24 mouse cellular contexts compared by ENCODE assay signal in genomic region chr8:77056853-77057252, GRCm38 (mm10).
DNase-seq lines count a peak whose midpoint lies in the region; ATAC-seq and TF ChIP-seq lines count a peak whose summit lies in the region.
"Had no signal": no experiment of that assay in that cellular context is flagged by ENCODE, and none has a peak within 500 bp of the region (broad histone marks: within the 10 kb centered on the region; RNA-seq: fewer than 3 reads in every experiment).

No protein-coding gene starts in this region.

- H3K27ac ChIP-seq in liver, adult 2 months (replicated peaks; ENCODE audit: insufficient read depth, low read depth, low read length) = peak overlapping the region; percentile 61
- H3K27ac ChIP-seq in liver, embryonic 11.5 days (ENCODE audit: low read depth, low read length) = no peak overlapping the region
- H3K27ac ChIP-seq in small intestine, adult 2 months (ENCODE audit: insufficient read depth, low read depth, low read length) = peak overlapping the region; percentile 57
- H3K27ac ChIP-seq: embryonic facial prominence, embryonic 13.5 days; embryonic facial prominence, embryonic 15.5 days; forebrain, embryonic 10.5 days; forebrain, embryonic 12.5 days had no signal

- no peak overlapping the region for H3K4me3 ChIP-seq in liver, adult 2 months (ENCODE audit: insufficient read depth, low read depth, low read length)
- H3K4me3 ChIP-seq in liver, embryonic 11.5 days (ENCODE audit: low read depth, low read length) = no peak overlapping the region
- no peak overlapping the region for H3K4me3 ChIP-seq in small intestine, adult 2 months (ENCODE audit: low read depth, low read length)
- H3K4me3 ChIP-seq: embryonic facial prominence, embryonic 13.5 days; embryonic facial prominence, embryonic 15.5 days; erythroblast, embryonic 14.5 days; forebrain, embryonic 10.5 days; forebrain, embryonic 12.5 days had no signal

- H3K4me2 ChIP-seq in liver, embryonic 11.5 days = no peak overlapping the region
- H3K4me2 ChIP-seq: embryonic facial prominence, embryonic 13.5 days; embryonic facial prominence, embryonic 15.5 days; forebrain, embryonic 12.5 days had no signal

- no peak for ATAC-seq in liver, embryonic 11.5 days (replicated peaks; ENCODE audit: low FRiP score)
- peak; percentile 84 for ATAC-seq in CD4-positive, CD25-positive, alpha-beta regulatory T cell, adult 4 months
- ATAC-seq: forebrain, embryonic 14.5 days; forebrain, embryonic 16.5 days had no signal

- TF ChIP-seq CTCF in liver, adult 2 months (IDR thresholded peaks at IDR 0.05; ENCODE audit: low read depth, low read length) = no peak
- no peak for TF ChIP-seq CTCF in small intestine, adult 2 months (IDR thresholded peaks at IDR 0.05; ENCODE audit: extremely low read depth, insufficient read length, insufficient replicate concordance, low read depth, low read length)

- H3K79me2 ChIP-seq in liver, adult 2 months (ENCODE audit: control insufficient read depth, insufficient read depth, low read length) = peaks cover 6% of the 10 kb centered on the region; the same call in 1 of the 2 replicates

- TF ChIP-seq POLR2A in liver, adult 2 months (IDR thresholded peaks at IDR 0.05; ENCODE audit: extremely low read depth, insufficient read depth, low read length) = no peak
- TF ChIP-seq POLR2A in small intestine, adult 2 months (IDR thresholded peaks at IDR 0.05; ENCODE audit: low read depth, low read length) = no peak

- no peak overlapping the region; the same call in 1 of the 2 replicates for H3K9ac ChIP-seq in liver, adult 2 months (ENCODE audit: low read depth, low read length)
- H3K9ac ChIP-seq in liver, embryonic 11.5 days (ENCODE audit: low read depth, low read length) = no peak overlapping the region
- H3K9ac ChIP-seq: embryonic facial prominence, embryonic 13.5 days; embryonic facial prominence, embryonic 15.5 days; forebrain, embryonic 12.5 days had no signal

- peak; percentile 75 for DNase-seq in liver, adult 2 months (ENCODE audit: extremely low read depth, low read depth, low spot score)
- no peak for DNase-seq in liver, embryonic 11.5 days (ENCODE audit: low spot score)
- DNase-seq in induced T-regulatory cell, adult 2 months (ENCODE audit: low read depth) = peak; percentile 5
- no peak for DNase-seq in adrenal gland, postnatal 10 days
- DNase-seq in retina, embryonic 14.5 days (ENCODE audit: low spot score) = no peak
- DNase-seq: adrenal gland, adult 8-10 months; adrenal gland, postnatal 25 days; B cell, adult 2 months; cerebellum, adult 11 months; cerebellum, adult 18-20 months; cerebellum, adult 8-10 months; cerebellum, adult 9-11 months; cerebellum, postnatal 14 days; cerebellum, postnatal 36 days; embryo, embryonic 11 days had no signal

- peaks cover 6% of the 10 kb centered on the region for H3K4me1 ChIP-seq in liver, adult 2 months (ENCODE audit: control insufficient read depth, insufficient read depth, low read length)
- H3K4me1 ChIP-seq in liver, embryonic 11.5 days (replicated peaks; ENCODE audit: control insufficient read depth, insufficient read depth, low read length) = no peaks in the 10 kb centered on the region
- peaks cover 14% of the 10 kb centered on the region for H3K4me1 ChIP-seq in small intestine, adult 2 months (ENCODE audit: control insufficient read depth, insufficient read depth, insufficient read length, low read length)
- H3K4me1 ChIP-seq: embryonic facial prominence, embryonic 13.5 days; embryonic facial prominence, embryonic 15.5 days; forebrain, embryonic 10.5 days; forebrain, embryonic 12.5 days had no signal

- H3K27me3 ChIP-seq in liver, adult 2 months (ENCODE audit: control insufficient read depth, insufficient read depth, low read length) = no peaks in the 10 kb centered on the region
- H3K27me3 ChIP-seq in liver, embryonic 11.5 days (replicated peaks; ENCODE audit: control insufficient read depth, insufficient read depth, low read length) = no peaks in the 10 kb centered on the region
- H3K27me3 ChIP-seq in small intestine, adult 2 months (ENCODE audit: control insufficient read depth, insufficient read depth, low read length) = no peaks in the 10 kb centered on the region
- H3K27me3 ChIP-seq: embryonic facial prominence, embryonic 13.5 days; embryonic facial prominence, embryonic 15.5 days; forebrain, embryonic 12.5 days had no signal

- WGBS in liver, adult 2 months = 29% methylated on average over 6 of the region's 6 CpGs
- WGBS in liver, embryonic 11.5 days = 82% methylated on average over 6 of the region's 6 CpGs
- 70% methylated on average over 6 of the region's 6 CpGs for WGBS in small intestine, adult 2 months

- no peaks in the 10 kb centered on the region for H3K9me3 ChIP-seq in liver, embryonic 11.5 days (ENCODE audit: control insufficient read depth, low read length)
- H3K9me3 ChIP-seq: embryonic facial prominence, embryonic 13.5 days; embryonic facial prominence, embryonic 15.5 days; forebrain, embryonic 10.5 days; forebrain, embryonic 12.5 days had no signal

- no peaks in the 10 kb centered on the region for H3K36me3 ChIP-seq in liver, adult 2 months (ENCODE audit: control insufficient read depth, insufficient read depth, low read length)
- no peaks in the 10 kb centered on the region for H3K36me3 ChIP-seq in liver, embryonic 11.5 days (ENCODE audit: control insufficient read depth, insufficient read depth, low read length)
- H3K36me3 ChIP-seq in small intestine, adult 2 months (ENCODE audit: control insufficient read depth, insufficient read depth, low read length) = no peaks in the 10 kb centered on the region
- H3K36me3 ChIP-seq: embryonic facial prominence, embryonic 13.5 days; embryonic facial prominence, embryonic 15.5 days; forebrain, embryonic 10.5 days; forebrain, embryonic 12.5 days had no signal

Comparison
In these comparisons a context has a peak if more than half of its experiments do, and no peak if none do; other contexts are left out.
1. DNase-seq: peak in liver, adult 2 months (single experiment) and induced T-regulatory cell, adult 2 months (single experiment); none in liver, embryonic 11.5 days (single experiment), adrenal gland, postnatal 10 days (single experiment) and retina, embryonic 14.5 days (single experiment).